Mouse (Mus musculus) liver, embryonic 14.5 days (tissue): ENCODE data around the gene Cdh13.

ENCODE experiments used
- CTCF ChIP-seq: IDR thresholded peaks from 2 replicates; pipeline ENCODE4 v1.5.1; 2016; ENCODE audit warnings: antibody characterized with exemption, low read depth, control low read depth
- EP300 ChIP-seq: IDR thresholded peaks from 2 replicates; pipeline ENCODE4 v1.6.1; 2016; ENCODE audit warnings: antibody characterized with exemption, low read depth

- TF ChIP-seq CTCF: no peak
- TF ChIP-seq EP300: no peak
Observed at GRCm38 (mm10) chr8:119109655-119110054, 826.1 kb downstream of the Cdh13 start.
